ENCODE assay signal across 18 mouse cellular contexts in the genomic region with DNA sequence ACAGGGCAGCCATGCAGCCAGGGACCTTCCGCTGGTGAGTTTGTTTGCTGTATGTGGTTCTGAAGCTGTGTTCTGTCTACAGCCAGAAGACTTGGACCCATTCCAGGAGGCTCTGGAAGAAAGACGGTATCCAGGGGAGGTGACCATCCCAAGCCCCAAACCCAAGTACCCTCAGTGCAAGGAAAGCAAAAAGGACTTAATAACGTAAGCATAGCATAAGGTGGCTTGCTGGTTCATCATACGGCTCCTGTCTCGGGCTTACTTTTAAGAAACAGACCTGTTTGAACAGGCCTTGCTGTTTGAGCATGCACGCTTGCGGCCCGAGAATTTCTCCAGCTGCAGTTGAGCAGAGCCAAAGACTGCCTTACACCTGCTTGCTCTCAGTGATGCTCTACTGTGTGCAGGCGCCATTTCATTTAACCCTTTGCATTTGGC.
DNase-seq lines count a peak whose midpoint lies in the region; ATAC-seq and TF ChIP-seq lines count a peak whose summit lies in the region.
"Had no signal": no experiment of that assay in that cellular context is flagged by ENCODE, and none has a peak within 500 bp of the region (broad histone marks: within the 10 kb centered on the region; RNA-seq: fewer than 3 reads in every experiment).

No protein-coding gene starts in this region.

- H3K4me2 ChIP-seq in lung, embryonic 14.5 days: no peak overlapping the region
- H3K4me2 ChIP-seq in forebrain, embryonic 14.5 days (ENCODE audit: low read length): no peak overlapping the region
- H3K4me2 ChIP-seq: embryonic facial prominence, embryonic 13.5 days; limb, embryonic 13.5 days; liver, embryonic 13.5 days; midbrain, embryonic 15.5 days had no signal

- H3K27me3 ChIP-seq in heart, embryonic 10.5 days (ENCODE audit: insufficient read depth, poor library complexity, severe bottlenecking): no peaks in the 10 kb centered on the region
- H3K27me3 ChIP-seq in lung, embryonic 14.5 days (ENCODE audit: insufficient read depth, low read length): no peaks in the 10 kb centered on the region
- H3K27me3 ChIP-seq in forebrain, embryonic 14.5 days (replicated peaks; ENCODE audit: control insufficient read depth, insufficient read depth, low read length): no peaks in the 10 kb centered on the region
- H3K27me3 ChIP-seq: embryonic facial prominence, embryonic 13.5 days; limb, embryonic 13.5 days; liver, embryonic 13.5 days; midbrain, embryonic 15.5 days had no signal

- no peak overlapping the region for H3K4me3 ChIP-seq in heart, embryonic 10.5 days
- H3K4me3 ChIP-seq in lung, embryonic 14.5 days (ENCODE audit: low read depth, low read length): no peak overlapping the region
- H3K4me3 ChIP-seq in forebrain, embryonic 14.5 days (ENCODE audit: low read depth, low read length): no peak overlapping the region
- H3K4me3 ChIP-seq: embryonic facial prominence, embryonic 13.5 days; limb, embryonic 13.5 days; liver, embryonic 13.5 days; midbrain, embryonic 15.5 days had no signal

- no peak overlapping the region for H3K9ac ChIP-seq in lung, embryonic 14.5 days
- H3K9ac ChIP-seq in forebrain, embryonic 14.5 days (ENCODE audit: low read length): no peak overlapping the region
- H3K9ac ChIP-seq: embryonic facial prominence, embryonic 13.5 days; limb, embryonic 13.5 days; liver, embryonic 13.5 days; midbrain, embryonic 15.5 days had no signal

- no peaks in the 10 kb centered on the region for H3K36me3 ChIP-seq in heart, embryonic 10.5 days
- no peaks in the 10 kb centered on the region for H3K36me3 ChIP-seq in lung, embryonic 14.5 days (ENCODE audit: insufficient read depth)
- H3K36me3 ChIP-seq in forebrain, embryonic 14.5 days (ENCODE audit: control insufficient read depth, insufficient read depth, low read length): peaks cover 35% of the 10 kb centered on the region
- H3K36me3 ChIP-seq: embryonic facial prominence, embryonic 13.5 days; limb, embryonic 13.5 days; liver, embryonic 13.5 days had no signal

- TF ChIP-seq CTCF in lung, embryonic 14.5 days (IDR thresholded peaks at IDR 0.05; ENCODE audit: low read depth): no peak

- 86% methylated on average over 9 of the region's 9 CpGs for WGBS in heart, embryonic 10.5 days
- WGBS in lung, embryonic 14.5 days: 71% methylated on average over 9 of the region's 9 CpGs
- 66% methylated on average over 9 of the region's 9 CpGs for WGBS in forebrain, embryonic 14.5 days

- peak; percentile 56 for DNase-seq in heart, embryonic 10.5 days (ENCODE audit: low spot score)
- DNase-seq in heart, postnatal 4 days: no peak
- peak; percentile 33 for DNase-seq in lung, embryonic 14.5 days
- DNase-seq in lung, adult 18-20 months: no peak
- peak; percentile 38 for DNase-seq in brain, adult 2 months (ENCODE audit: low read depth, low spot score)
- peak; percentile 50 for DNase-seq in forebrain, embryonic 14.5 days (ENCODE audit: low spot score)
- no peak for DNase-seq in gastrocnemius, postnatal 10 days
- DNase-seq: cerebellum, adult 9-10 months; heart, postnatal 36 days; kidney, postnatal 36 days; liver, embryonic 13.5 days; retina, postnatal 1 day; right cerebral cortex, postnatal 4 days; thymus, adult 2 months had no signal

- no peak for ATAC-seq in lung, embryonic 14.5 days (ENCODE audit: insufficient read depth)
- ATAC-seq in forebrain, embryonic 14.5 days: peak; percentile 61
- ATAC-seq: intestine, embryonic 16.5 days had no signal

- no peak overlapping the region for H3K27ac ChIP-seq in heart, embryonic 10.5 days
- H3K27ac ChIP-seq in lung, embryonic 14.5 days (ENCODE audit: low read depth): no peak overlapping the region
- no peak overlapping the region for H3K27ac ChIP-seq in forebrain, embryonic 14.5 days (ENCODE audit: low read depth, low read length)
- H3K27ac ChIP-seq: embryonic facial prominence, embryonic 13.5 days; limb, embryonic 13.5 days; liver, embryonic 13.5 days; midbrain, embryonic 15.5 days had no signal

- no peaks in the 10 kb centered on the region for H3K9me3 ChIP-seq in heart, embryonic 10.5 days
- no peaks in the 10 kb centered on the region for H3K9me3 ChIP-seq in lung, embryonic 14.5 days (ENCODE audit: low read depth, low read length)
- no peaks in the 10 kb centered on the region for H3K9me3 ChIP-seq in forebrain, embryonic 14.5 days (replicated peaks; ENCODE audit: control insufficient read depth, low read length)
- H3K9me3 ChIP-seq: embryonic facial prominence, embryonic 13.5 days; limb, embryonic 13.5 days; liver, embryonic 13.5 days; midbrain, embryonic 15.5 days had no signal

- H3K4me1 ChIP-seq in heart, embryonic 10.5 days: no peaks in the 10 kb centered on the region
- no peaks in the 10 kb centered on the region for H3K4me1 ChIP-seq in lung, embryonic 14.5 days (ENCODE audit: insufficient read depth)
- peaks cover 5% of the 10 kb centered on the region; the same call in 1 of the 2 replicates for H3K4me1 ChIP-seq in forebrain, embryonic 14.5 days (ENCODE audit: control insufficient read depth, insufficient read depth, low read length)
- H3K4me1 ChIP-seq: limb, embryonic 13.5 days; liver, embryonic 13.5 days; midbrain, embryonic 15.5 days had no signal

Comparison
In these comparisons a context has a peak if more than half of its experiments do, and no peak if none do; other contexts are left out.
1. DNase-seq: peak in heart, embryonic 10.5 days (single experiment), lung, embryonic 14.5 days (single experiment), brain, adult 2 months (single experiment) and forebrain, embryonic 14.5 days (single experiment); none in heart, postnatal 4 days (single experiment), lung, adult 18-20 months (0 of 2) and gastrocnemius, postnatal 10 days (single experiment).